Mouse (Mus musculus) testis, adult 2 months (tissue): Measurements from ENCODE around the gene Camta2.

Experiments
- CTCF ChIP-seq: fragments of 200-500 bp; IDR thresholded peaks from 2 replicates; pipeline ENCODE4 v1.5.1; 2012; ENCODE audit warnings: low read depth, mild to moderate bottlenecking, inconsistent platforms, low read length, moderate library complexity; ENCODE audit not compliant: control insufficient read depth, insufficient read depth, insufficient replicate concordance
- POLR2A ChIP-seq: fragments of 200-500 bp; IDR thresholded peaks from 2 replicates; pipeline ENCODE4 v1.6.1; 2012; ENCODE audit warnings: low read depth, mild to moderate bottlenecking, inconsistent platforms, low read length, moderate library complexity; ENCODE audit not compliant: control insufficient read depth

DNA sequence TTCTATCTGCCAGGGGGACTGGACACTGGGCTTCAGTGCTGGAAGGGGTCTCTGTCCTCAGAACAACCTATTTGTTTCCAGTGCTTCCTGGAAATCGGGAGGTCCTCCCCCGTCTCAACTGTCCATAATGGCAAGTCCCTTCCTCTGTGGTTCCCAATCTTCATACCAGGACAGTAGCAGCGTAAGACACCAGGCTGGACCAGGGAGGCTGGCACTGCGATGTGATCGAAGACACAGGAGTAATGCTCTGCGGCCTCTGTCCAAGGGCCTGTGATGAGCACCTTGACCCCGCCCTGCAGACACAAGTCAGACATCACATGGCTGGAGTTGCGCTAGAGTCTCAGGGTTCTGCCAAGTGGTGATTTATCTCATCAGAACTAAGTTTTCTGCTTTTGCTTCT lies 8.5 kb downstream of the Camta2 start:
- TF ChIP-seq CTCF = no peak
- no peak for TF ChIP-seq POLR2A
